Comparison of ENCODE assay signal across 21 mouse cellular contexts in the genomic region with DNA sequence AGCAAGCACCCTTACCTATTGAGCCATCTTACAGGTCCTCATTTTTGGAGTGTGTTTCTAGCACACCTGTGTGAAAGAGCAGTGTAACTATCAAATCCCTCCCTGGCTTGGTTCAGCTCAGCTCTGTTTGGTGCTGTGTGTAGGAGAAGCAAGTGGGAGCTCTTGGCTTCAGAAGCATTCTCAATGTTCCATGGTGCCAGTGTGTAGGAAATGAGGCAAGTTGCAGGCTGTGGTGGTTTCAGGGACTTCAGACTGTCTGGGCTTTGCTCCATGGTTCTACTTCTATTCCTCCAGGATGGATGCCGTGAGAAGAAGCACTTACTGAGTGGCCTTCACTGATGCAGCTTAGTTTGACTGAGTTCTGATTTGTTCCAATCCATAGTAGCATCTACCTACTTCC. TPM values are rescaled to one million over a fixed set of nuclear protein-coding genes. Genes with fewer than 3 reads are reported as not detected.
A peak's percentile ranks its signal among the peaks of the same experiment; 100 is the strongest.
DNase-seq lines count a peak whose midpoint lies in the region; ATAC-seq lines count a peak whose summit lies in the region.
"Had no signal": no experiment of that assay in that cellular context is flagged by ENCODE, and none has a peak within 500 bp of the region (broad histone marks: within the 10 kb centered on the region; RNA-seq: fewer than 3 reads in every experiment).

No protein-coding gene starts in this region.

- DNase-seq in frontal cortex, postnatal 25 days (ENCODE audit: low spot score in 2 of 2): no peak
- DNase-seq in right cerebral cortex, adult 18-20 months: peak; percentile 35
- no peak for DNase-seq in right cerebral cortex, postnatal 4 days
- no peak for DNase-seq in layer of hippocampus, postnatal 14 days (ENCODE audit: low spot score in 2 of 2)
- DNase-seq: adrenal gland, adult 8-10 months; adrenal gland, postnatal 14 days; adrenal gland, postnatal 36 days; B cell, adult 2 months; cerebellum, adult 11 months; cerebellum, adult 18-20 months; cerebellum, adult 8-10 months; cerebellum, adult 9-11 months; cerebellum, postnatal 14 days; cerebellum, postnatal 36 days; forebrain, postnatal 0 days had no signal

- ATAC-seq in frontal cortex, adult (ENCODE audit: low TSS enrichment): peak; percentile 99
- ATAC-seq: activated CD4-positive, CD25-positive, alpha-beta regulatory T cell, adult 4 months; CD4-positive, CD25-positive, alpha-beta regulatory T cell, adult 4 months; forebrain, embryonic 13.5 days; forebrain, embryonic 15.5 days; forebrain, postnatal 0 days; Patski had no signal

RNA-seq across cellular contexts. Expression of a gene that starts 14.1 kb away (rescaled TPM):
- 10 to 100 TPM; 46.5 to 49.5 TPM for total RNA-seq in layer of hippocampus, postnatal 14 days (2021)
